Mouse (Mus musculus): ENCODE data around the gene Rps15.

The Rps15 gene

GRCm38 (mm10) chr10:80342749-80343424, 50.6 kb downstream of the Rps15 start:
- no peak for DNase-seq

- DNase-seq, result no peak
These were observed 51.2 kb downstream of the Rps15 start for GRCm38 (mm10) chr10:80343425-80343895.

Measured in right cerebral cortex, postnatal 4 days (tissue).